Mouse (Mus musculus): ENCODE results near the gene Fubp3.

DNA sequence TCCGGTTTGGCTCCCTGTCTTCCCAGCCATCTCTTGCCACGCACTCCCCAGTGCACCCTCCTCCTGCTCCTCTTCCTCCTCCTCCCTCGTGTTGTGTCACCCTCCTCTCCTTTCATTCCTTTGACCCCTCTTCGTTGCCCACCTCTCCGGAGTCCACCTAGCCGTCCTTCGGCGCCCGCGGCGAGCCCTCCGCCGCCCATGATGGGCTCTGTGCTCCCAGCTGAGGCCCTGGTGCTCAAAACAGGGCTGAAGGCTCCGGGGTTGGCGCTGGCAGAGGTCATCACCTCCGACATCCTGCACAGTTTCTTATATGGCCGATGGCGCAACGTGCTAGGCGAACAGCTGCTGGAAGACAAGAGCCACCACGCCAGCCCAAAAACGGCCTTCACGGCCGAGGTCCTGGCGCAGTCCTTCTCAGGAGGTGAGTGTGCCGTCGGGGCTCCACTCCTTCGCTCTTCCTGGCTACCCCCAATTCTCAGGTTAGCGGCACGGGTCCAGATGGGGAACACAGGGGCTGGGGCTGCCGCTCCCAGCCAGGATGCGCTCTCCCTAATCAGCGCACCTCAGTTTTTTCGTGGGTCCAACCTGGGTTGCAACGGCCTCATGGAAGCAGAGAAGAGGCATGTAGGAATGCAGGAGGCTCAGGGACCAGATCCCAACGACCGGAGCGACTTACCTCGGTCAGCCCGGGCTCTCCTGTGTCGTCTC is 67.6 kb downstream of the Fubp3 start, which contains the start of gene Prdm12:
- no peak for TF ChIP-seq CTCF (IDR thresholded peaks at IDR 0.05; ENCODE audit: control insufficient read depth, insufficient read depth, low read length)
- no peak for TF ChIP-seq POLR2A (IDR thresholded peaks at IDR 0.05; ENCODE audit: borderline replicate concordance, control insufficient read depth, low read depth, low read length)

Measured in bone marrow, adult 2 months (tissue).